Mouse (Mus musculus) ZHBTc4 (cell line): ENCODE measurements around the gene Smim22.

Experiments used
- DNase-seq: peaks from one replicate; pipeline ENCODE4 v3.0.0-alpha.2; 2011; ENCODE audit warnings: low read depth, low spot score

Smim22 gene

GRCm38 (mm10) chr16:5008076-5008475 lies 988 bp downstream of the Smim22 start:
- DNase-seq, result no peak

- no peak for DNase-seq
Observed at GRCm38 (mm10) chr16:5010371-5010935, 3.4 kb downstream of the Smim22 start.

- DNase-seq, result no peak
Observed at GRCm38 (mm10) chr16:5011285-5011684, 4.2 kb downstream of the Smim22 start.

- no peak for DNase-seq
Observed at GRCm38 (mm10) chr16:5012036-5013005, 5.2 kb downstream of the Smim22 start.

- DNase-seq, result peak; percentile 100
Observed at GRCm38 (mm10) chr16:5013054-5013838, 6.2 kb downstream of the Smim22 start, which contains the start of gene Rogdi. Gene Rogdi (minus strand): TSS chr16:5013553.

- DNase-seq, result no peak
Observed at GRCm38 (mm10) chr16:5014578-5014977, 7.5 kb downstream of the Smim22 start.

GRCm38 (mm10) chr16:5024021-5024420 lies 16.9 kb downstream of the Smim22 start:
- no peak for DNase-seq

GRCm38 (mm10) chr16:5029847-5030246 lies 22.8 kb downstream of the Smim22 start:
- no peak for DNase-seq

- DNase-seq, result no peak
Observed at GRCm38 (mm10) chr16:5035591-5035990, 28.5 kb downstream of the Smim22 start.

GRCm38 (mm10) chr16:5036649-5037234 lies 29.7 kb downstream of the Smim22 start:
- DNase-seq, result no peak

- DNase-seq, result no peak
Observed at GRCm38 (mm10) chr16:5045322-5045721, 38.2 kb downstream of the Smim22 start.

GRCm38 (mm10) chr16:5049182-5049773 lies 42.2 kb downstream of the Smim22 start:
- DNase-seq, result peak; percentile 2

GRCm38 (mm10) chr16:5049774-5050234 lies 42.7 kb downstream of the Smim22 start, which contains the start of the genes Glyr1 and Ubn1:
Gene Glyr1 (minus strand): TSS chr16:5049863.
Gene Ubn1 (plus strand): TSS chr16:5050057.
- DNase-seq, result peak; percentile 100

- DNase-seq, result peak; percentile 71
Observed at GRCm38 (mm10) chr16:5050251-5051110, 43.4 kb downstream of the Smim22 start.
